Mouse (Mus musculus) E14TG2a.4 (cell line): Measurements from ENCODE around the gene Ptprf.

Experiments used
- CTCF ChIP-seq: conservative IDR thresholded peaks from 2 replicates; pipeline ENCODE4 v1.5.1; 2014; ENCODE audit warnings: low read length
- NANOG ChIP-seq: IDR thresholded peaks from 2 replicates; pipeline ENCODE4 v1.6.1; 2014; ENCODE audit warnings: borderline replicate concordance, low read length, mixed read lengths
- POU5F1 ChIP-seq: IDR thresholded peaks from 2 replicates; pipeline ENCODE4 v1.6.1; 2014; ENCODE audit warnings: low read length, borderline replicate concordance

DNA sequence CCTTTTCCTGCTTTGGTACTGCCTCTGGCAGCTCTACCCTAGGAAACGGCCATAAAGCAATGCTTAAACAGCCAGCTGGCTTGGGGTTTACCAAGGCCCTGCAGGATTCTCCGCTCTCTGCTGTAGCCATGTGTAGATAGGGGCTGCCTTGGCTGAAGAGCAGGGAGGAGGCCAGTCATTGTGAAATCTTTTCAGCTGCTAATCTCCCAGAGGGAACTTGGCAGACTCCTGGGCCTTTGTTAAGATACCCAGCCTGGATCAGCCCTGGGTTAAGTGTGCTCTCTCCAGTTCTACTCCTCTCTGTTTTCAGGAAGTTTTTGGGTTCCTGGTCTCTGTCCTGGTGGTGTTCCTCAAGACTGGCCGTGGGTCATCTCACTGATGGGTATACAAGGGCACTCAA, 43.9 kb downstream of the Ptprf start:
- TF ChIP-seq CTCF (no peak), NANOG (no peak), POU5F1 (no peak)
